Mouse (Mus musculus) forebrain, postnatal 0 days (tissue): Measurements from ENCODE around the gene Ap3m1. TPM values are rescaled to one million over a fixed set of nuclear protein-coding genes. Genes with fewer than 3 reads are reported as not detected.
A peak's percentile ranks its signal among the peaks of the same experiment; 100 is the strongest.

Experiments
- ATAC-seq: fragments of 200-750 bp; cut with Nextera tagmentation; 2 replicates; pipeline ENCODE4 v1.8.0; 2017; ENCODE audit warnings: mild to moderate bottlenecking, moderate library complexity
- DNase-seq: peaks from one replicate; pipeline ENCODE4 v3.0.0-alpha.2; 2015
- H3K27ac ChIP-seq: fragments of 300-500 bp; sonication (generic); 2 replicates; pipeline ENCODE4 v1.5.1; 2014; ENCODE audit warnings: low read depth, mild to moderate bottlenecking, antibody characterized with exemption, low read length, moderate library complexity, mixed read lengths
- H3K27me3 ChIP-seq: fragments of 300-500 bp; sonication (generic); 2 replicates; pipeline ENCODE4 v1.6.1; 2014; ENCODE audit warnings: mild to moderate bottlenecking, low read length, mixed read lengths; ENCODE audit not compliant: insufficient read depth
- H3K36me3 ChIP-seq: fragments of 300-500 bp; sonication (generic); 2 replicates; pipeline ENCODE4 v1.6.1; 2014; ENCODE audit warnings: mild to moderate bottlenecking, moderate library complexity; ENCODE audit not compliant: insufficient read depth
- H3K4me1 ChIP-seq: fragments of 300-500 bp; sonication (generic); 2 replicates; pipeline ENCODE4 v1.6.1; 2014; ENCODE audit warnings: antibody characterized with exemption; ENCODE audit not compliant: insufficient read depth
- H3K4me2 ChIP-seq: fragments of 300-500 bp; sonication (generic); 2 replicates; pipeline ENCODE4 v1.6.1; 2014; ENCODE audit warnings: low read depth, mild to moderate bottlenecking, moderate library complexity
- H3K4me3 ChIP-seq: fragments of 300-500 bp; sonication (generic); 2 replicates; pipeline ENCODE4 v1.5.1; 2014; ENCODE audit warnings: low read depth, low read length, mixed read lengths
- H3K9ac ChIP-seq: fragments of 300-500 bp; sonication (generic); 2 replicates; pipeline ENCODE4 v1.6.1; 2014; ENCODE audit warnings: mild to moderate bottlenecking
- H3K9me3 ChIP-seq: fragments of 300-500 bp; sonication (generic); 2 replicates; pipeline ENCODE4 v1.6.1; 2016; ENCODE audit warnings: low read length
- CTCF ChIP-seq: sonication (generic); IDR thresholded peaks from 2 replicates; pipeline ENCODE4 v1.5.1; 2016; ENCODE audit warnings: antibody characterized with exemption, control low read depth, low read depth
- WGBS: fragments of 180-500 bp; shearing (Covaris S2); extraction: QIAGEN DNeasy Blood & Tissue Kit; methylation state at CpG from one replicate; pipeline ENCODE4 v1.1.7; 2014; 5-methylcytosine and 5-hydroxymethylcytosine counted together
- polyA plus RNA-seq: library from polyadenylated mRNA; unstranded; fragments of >200 nt; fragmentation: Nextera tagmentation; extraction: Ambion mirVana; gene quantifications from 2 replicates; pipeline ENCODE4 v1.2.1, GENCODE M21; 2015
- total RNA-seq: library from RNA; depleted of rRNA; stranded (reverse); fragments of >200 nt; gene quantifications from 2 replicates; pipeline ENCODE4 v1.2.3, GENCODE M21; 2014; rRNA removed

Ap3m1 gene
- total and polyA plus RNA-seq, 2 experiments from 2014 or later: 63.9 to 81.7 TPM

DNA sequence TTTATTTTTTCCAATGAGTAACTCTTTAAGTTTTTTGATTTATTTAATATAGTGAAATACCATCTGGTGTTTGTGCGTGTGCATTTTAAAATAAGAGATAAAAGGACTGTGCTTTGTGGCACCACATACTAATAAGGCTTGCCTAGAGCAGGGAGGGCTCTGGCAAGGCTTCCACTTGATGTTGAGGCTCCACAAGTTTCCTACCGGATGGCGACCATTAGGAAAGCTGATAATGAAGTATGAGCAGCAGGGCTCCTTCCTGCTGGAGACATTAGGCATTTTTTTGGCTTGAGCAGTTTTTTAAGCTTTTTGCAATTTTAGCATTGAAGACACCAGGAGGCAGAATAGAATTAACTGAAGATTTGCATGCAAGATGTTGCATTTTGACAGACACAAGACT, 57.8 kb downstream of the Ap3m1 start:
- WGBS: 37% methylated on average over 3 of the region's 3 CpGs
- TF ChIP-seq CTCF: peak; percentile 31
- DNase-seq: peak; percentile 51
- Histone ChIP-seq H3K36me3 (no peaks in the 10 kb centered on the region), H3K4me1 (no peaks in the 10 kb centered on the region), H3K4me2 (no peak overlapping the region), H3K4me3 (no peak overlapping the region), H3K9me3 (no peaks in the 10 kb centered on the region), H3K9ac (no peak overlapping the region), H3K27me3 (no peaks in the 10 kb centered on the region), H3K27ac (no peak overlapping the region)
- ATAC-seq: peak; percentile 64; the same call in 1 of the 2 replicates

DNA sequence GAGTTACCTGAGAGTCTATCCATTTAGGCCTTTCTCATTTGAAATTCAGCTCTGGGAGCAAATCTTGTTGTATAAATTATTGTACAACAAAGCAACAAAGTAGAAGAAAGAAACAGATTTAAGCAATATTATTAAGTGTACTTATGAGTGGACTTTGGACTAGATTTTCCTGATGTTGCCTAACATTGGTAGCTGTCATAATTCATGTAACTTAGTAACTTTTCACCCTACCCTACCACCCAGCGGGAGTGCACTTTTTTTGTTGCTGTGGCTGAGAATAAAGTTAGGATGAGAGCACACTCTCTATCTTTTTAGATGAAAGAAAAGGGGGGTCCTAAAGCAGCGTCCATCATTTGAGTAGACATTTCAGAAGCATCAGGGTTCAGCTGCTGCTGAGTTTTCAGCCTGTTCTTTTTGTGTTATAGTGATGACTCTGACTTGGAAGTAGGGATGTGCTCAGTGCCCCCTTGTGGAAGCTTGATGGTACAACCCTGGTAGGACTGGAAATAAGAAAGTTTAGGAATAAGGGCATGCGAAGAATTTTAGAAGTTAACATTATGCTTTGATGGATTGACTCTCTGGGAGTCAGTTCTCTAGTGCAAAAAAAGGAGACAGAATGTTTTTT, 59.1 kb downstream of the Ap3m1 start:
- no peak overlapping the region for H3K9ac ChIP-seq
- H3K27ac ChIP-seq: no peak overlapping the region
- H3K9me3 ChIP-seq: no peaks in the 10 kb centered on the region
- DNase-seq: peak; percentile 74
- H3K4me3 ChIP-seq: no peak overlapping the region
- no peaks in the 10 kb centered on the region for H3K4me1 ChIP-seq
- peak; percentile 68 for ATAC-seq
- H3K4me2 ChIP-seq: no peak overlapping the region
- WGBS: 48% methylated on average over 3 of the region's 3 CpGs
- peak; percentile 85 for TF ChIP-seq CTCF
- H3K36me3 ChIP-seq: no peaks in the 10 kb centered on the region
- no peaks in the 10 kb centered on the region for H3K27me3 ChIP-seq

DNA sequence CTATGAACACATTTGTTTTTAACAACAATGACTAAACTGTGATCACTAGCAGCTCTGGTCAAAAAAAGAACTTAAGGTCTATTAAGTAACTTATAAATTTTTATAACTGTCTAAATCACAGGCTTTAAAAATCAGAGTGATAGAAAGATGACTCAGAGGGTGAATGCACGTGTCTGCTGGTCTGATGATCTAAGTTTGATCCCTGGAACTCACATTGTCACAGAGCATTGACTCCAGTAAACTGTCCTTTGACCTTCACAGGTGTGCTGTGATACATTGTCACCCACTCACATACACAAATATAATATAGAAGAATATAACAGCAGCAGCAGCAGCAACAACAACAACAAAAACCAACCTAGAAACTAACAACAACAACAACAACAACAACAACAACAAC, 60.8 kb downstream of the Ap3m1 start:
- Histone ChIP-seq H3K27ac (no peak overlapping the region), H3K4me1 (no peaks in the 10 kb centered on the region), H3K9me3 (no peaks in the 10 kb centered on the region), H3K4me2 (no peak overlapping the region), H3K4me3 (no peak overlapping the region), H3K27me3 (no peaks in the 10 kb centered on the region), H3K9ac (no peak overlapping the region), H3K36me3 (no peaks in the 10 kb centered on the region)
- DNase-seq: no peak
- WGBS: 85% methylated on average over 1 of the region's 1 CpGs
- no peak for TF ChIP-seq CTCF
- no peak for ATAC-seq

DNA sequence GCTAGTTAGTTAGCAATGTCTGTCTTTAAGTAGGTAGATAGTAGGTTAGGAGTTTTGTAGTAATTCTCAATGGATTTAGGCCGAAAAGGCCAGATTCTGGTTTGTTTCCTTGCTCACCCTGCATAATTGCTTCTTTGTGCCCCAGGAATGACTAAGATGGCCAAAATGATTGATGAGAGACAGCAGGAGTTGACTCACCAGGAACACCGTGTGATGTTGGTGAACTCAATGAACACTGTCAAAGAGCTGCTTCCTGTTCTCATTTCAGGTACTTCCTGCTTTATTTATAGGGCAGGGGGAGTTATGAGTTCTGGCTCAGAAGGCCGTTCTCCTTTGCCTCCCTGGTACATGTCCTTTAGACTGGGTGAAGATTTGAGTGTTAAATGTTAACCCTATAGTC, 66.8 kb downstream of the Ap3m1 start:
- Histone ChIP-seq H3K27ac (no peak overlapping the region), H3K9ac (no peak overlapping the region), H3K36me3 (no peaks in the 10 kb centered on the region), H3K9me3 (no peaks in the 10 kb centered on the region), H3K4me3 (no peak overlapping the region), H3K4me1 (no peaks in the 10 kb centered on the region), H3K4me2 (no peak overlapping the region), H3K27me3 (no peaks in the 10 kb centered on the region)
- no peak for TF ChIP-seq CTCF
- WGBS: 68% methylated on average over 3 of the region's 3 CpGs
- DNase-seq: no peak
- ATAC-seq: no peak

DNA sequence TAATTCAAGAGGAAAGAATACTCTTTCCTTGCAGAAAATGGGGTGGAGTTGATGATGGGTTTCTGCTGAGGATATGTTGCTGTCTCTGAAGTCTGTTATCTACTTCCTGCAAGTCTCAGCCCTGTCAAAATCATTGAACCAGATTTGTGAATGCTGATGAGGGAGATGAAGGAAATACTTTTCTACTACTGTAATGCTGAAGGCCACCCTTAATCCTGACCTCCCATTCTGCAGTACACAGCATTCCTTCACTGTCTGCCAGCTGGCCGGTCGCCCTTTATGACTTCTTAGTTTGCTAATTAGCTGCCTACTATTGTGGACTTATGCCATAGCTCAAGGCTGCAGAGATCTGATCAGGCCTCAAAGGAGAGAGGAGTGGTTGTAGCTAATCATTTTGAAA, 68.5 kb downstream of the Ap3m1 start:
- H3K27me3 ChIP-seq: no peaks in the 10 kb centered on the region
- H3K9me3 ChIP-seq: no peaks in the 10 kb centered on the region
- no peaks in the 10 kb centered on the region for H3K4me1 ChIP-seq
- no peak overlapping the region for H3K27ac ChIP-seq
- DNase-seq: no peak
- WGBS: 24% methylated on average over 2 of the region's 2 CpGs
- H3K36me3 ChIP-seq: no peaks in the 10 kb centered on the region
- no peak for TF ChIP-seq CTCF
- no peak for ATAC-seq
- no peak overlapping the region for H3K4me2 ChIP-seq
- no peak overlapping the region for H3K9ac ChIP-seq
- H3K4me3 ChIP-seq: no peak overlapping the region

Other genes with a start within 250 kb of the Ap3m1 start
- 0.62 and 1.1 TPM in 2 replicates for gene Plau, start 215.8 kb downstream of the Ap3m1 start, total RNA-seq
- 0.23 and 0.44 TPM in 2 replicates for gene Plau, start 215.8 kb downstream of the Ap3m1 start, polyA plus RNA-seq
- 15.5 and 21.6 TPM in 2 replicates for gene Vcl, start 123.1 kb downstream of the Ap3m1 start, total RNA-seq
- gene Vcl, start 123.1 kb downstream of the Ap3m1 start, polyA plus RNA-seq: 4.4 and 6.6 TPM in 2 replicates
- 54.8 and 55.5 TPM in 2 replicates for gene Adk, start 66 bp upstream of the Ap3m1 start, total RNA-seq
- 66.7 and 71.5 TPM in 2 replicates for gene Adk, start 66 bp upstream of the Ap3m1 start, polyA plus RNA-seq